Mouse (Mus musculus): ENCODE measurements around the gene Fbxo2. TPM values are rescaled to one million over a fixed set of nuclear protein-coding genes. Genes with fewer than 3 reads are reported as not detected.

Gene Fbxo2
- total RNA-seq, 2 experiments from 2014 or later: 99.8 to 106 TPM

DNA sequence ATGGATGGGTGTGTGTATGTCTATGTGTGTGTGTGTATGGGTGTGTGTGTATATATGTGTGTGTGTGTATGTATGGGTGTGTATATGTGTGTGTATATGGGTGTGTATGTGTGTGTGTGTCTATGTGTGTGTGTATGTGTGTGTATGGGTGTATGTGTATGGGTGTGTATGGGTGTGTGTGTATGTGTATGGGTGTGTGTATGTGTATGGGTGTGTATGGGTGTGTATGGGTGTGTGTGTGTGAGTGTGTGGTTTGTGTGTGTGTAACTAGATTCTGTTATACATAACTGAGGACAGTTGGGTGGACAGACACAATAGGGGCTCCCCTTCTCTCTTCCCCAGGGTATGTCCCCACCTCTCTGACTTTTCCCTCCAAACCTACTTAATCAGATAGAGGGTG lies 34.0 kb downstream of the Fbxo2 start:
- H3K4me3 ChIP-seq: no peak overlapping the region
- H3K27ac ChIP-seq: no peak overlapping the region
- no peak for DNase-seq (ENCODE audit: low spot score in 2 of 2)
- TF ChIP-seq CTCF (conservative IDR thresholded peaks at IDR 0.05): no peak

DNA sequence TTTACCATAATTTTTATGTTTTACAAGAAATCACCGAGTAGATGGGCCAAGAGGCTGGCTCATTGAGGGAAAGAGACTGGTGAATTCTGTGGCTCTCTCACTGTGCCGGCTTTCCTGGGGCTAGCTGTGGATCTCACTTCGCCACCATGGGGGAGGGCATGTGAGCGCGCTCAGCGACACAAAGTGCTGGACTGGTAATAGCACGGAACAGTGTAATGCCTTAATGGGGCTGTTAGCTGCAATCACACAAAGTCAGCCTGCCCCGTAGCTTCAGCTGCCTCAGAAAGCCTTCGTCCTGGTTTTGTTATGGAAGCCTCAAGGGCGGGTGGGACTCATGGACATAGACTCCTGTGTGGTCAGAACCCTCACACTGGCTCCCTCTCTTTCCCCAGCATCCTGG lies 38.3 kb downstream of the Fbxo2 start:
- H3K27ac ChIP-seq: no peak overlapping the region
- no peak overlapping the region for H3K4me3 ChIP-seq
- TF ChIP-seq CTCF (conservative IDR thresholded peaks at IDR 0.05): no peak
- DNase-seq (ENCODE audit: low spot score in 2 of 2): no peak

DNA sequence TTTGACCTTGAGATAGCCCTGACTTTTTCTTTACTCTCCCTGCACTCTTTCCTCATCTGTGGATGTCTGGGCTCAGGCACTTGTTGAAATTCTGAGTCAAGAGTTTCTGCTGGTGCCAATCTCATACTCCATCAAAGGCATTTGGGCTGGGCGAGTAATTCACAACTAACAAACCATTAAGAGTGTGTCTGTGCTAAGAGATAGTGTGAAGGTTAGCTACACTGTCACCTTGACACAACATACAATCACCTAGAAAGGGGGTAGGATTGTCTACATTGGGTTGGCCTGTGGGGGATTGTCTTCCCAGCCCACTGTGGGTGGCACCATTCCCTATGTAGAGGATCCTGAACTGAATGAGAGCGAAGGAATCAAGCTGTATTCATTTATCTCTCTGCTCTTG lies 43.1 kb downstream of the Fbxo2 start:
- no peak for TF ChIP-seq CTCF (conservative IDR thresholded peaks at IDR 0.05)
- Histone ChIP-seq H3K4me3 (no peak overlapping the region), H3K27ac (no peak overlapping the region)
- DNase-seq (ENCODE audit: low spot score in 2 of 2): no peak

DNA sequence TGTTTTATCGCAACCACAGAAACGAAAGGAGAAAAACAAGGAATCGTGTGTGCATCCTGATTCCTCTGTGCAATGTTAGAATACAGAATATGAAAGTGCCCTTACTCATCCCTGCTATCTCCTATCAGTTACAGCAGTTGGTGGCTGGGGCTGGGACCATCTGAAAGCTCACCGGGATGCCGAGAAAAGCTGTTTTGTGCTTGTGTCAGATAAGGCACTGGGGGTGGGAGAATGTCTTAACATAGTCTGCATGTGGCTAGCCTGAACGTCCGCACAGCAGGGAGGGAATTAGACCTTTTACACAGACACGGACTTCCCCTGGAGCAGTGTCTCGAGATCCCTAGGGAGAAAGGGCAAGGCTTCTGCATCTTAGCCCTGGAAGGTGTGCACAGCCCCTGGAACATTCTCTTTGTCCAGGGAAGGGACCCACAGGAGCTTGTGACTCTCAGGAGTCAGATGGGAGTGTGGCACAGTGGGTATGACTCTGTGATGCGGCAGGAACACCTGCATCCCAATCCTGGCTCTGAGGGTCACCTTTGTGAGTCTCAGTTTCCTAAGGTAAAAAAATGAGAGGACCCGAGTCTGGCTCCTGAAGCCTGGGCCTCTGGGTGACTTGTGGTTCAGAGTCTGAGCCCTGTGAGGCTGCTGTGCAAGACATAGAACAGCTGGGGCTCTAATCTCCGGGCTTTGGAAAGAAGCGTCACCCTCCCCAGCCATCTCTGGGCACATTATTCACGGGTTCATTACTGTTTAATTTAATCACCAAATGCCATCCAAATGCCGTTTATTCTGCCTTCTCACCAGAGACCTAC lies 43.8 kb downstream of the Fbxo2 start:
- TF ChIP-seq CTCF (conservative IDR thresholded peaks at IDR 0.05): no peak
- Histone ChIP-seq H3K27ac (no peak overlapping the region), H3K4me3 (no peak overlapping the region)
- DNase-seq (ENCODE audit: low spot score in 2 of 2): no peak

DNA sequence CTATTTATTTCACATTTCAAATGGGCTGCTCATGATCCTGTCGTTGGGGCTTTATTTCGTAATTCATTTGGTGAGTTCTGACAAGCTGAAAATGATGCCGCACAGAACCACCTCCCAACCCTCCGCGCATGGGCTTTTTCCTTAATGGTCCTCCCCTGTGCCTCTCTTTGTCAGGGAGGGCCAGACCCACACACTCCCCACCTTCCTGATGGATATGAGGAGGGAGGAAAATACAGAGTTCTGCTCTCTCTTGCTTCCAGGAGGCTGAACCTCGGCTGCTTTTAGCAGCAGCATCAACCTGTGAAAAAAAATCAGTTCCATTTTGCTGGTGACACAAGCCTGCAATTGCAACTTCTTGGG lies 44.4 kb downstream of the Fbxo2 start:
- DNase-seq (ENCODE audit: low spot score in 2 of 2): no peak
- Histone ChIP-seq H3K27ac (no peak overlapping the region), H3K4me3 (no peak overlapping the region)
- no peak for TF ChIP-seq CTCF (conservative IDR thresholded peaks at IDR 0.05)

DNA sequence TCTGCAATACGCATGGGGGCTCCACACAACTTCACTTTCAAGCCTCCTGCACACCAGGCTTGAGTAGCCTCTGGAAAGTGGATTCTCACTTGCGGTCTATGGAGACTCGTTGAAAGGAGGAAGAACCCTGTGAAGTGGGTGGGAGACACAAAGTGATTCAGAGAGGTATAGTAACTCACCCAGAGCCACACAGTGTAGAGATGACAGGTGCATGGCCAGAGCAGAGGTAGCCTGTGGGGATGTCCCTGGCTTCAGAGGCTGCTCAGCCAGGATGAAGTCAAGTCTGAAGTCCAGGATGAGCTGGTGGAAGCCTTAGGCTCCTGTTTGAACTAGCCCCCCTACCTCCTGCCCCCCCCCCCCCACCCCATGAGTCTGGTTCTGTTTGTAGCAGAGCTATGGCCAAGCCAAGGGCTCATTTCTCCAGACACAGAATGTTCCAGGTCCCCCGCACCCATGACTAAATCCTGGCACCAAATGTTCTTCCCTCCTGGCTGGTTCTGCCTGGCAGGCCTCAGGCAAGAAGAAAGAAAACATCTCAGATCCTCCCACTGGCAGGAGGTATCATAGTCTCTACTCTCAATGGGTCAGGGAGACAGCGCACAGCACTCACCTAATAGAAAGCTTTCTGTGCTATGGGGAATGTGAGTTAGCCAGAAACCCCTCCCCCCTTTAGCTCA lies 54.2 kb downstream of the Fbxo2 start:
- peak; percentile 78 to 87 for DNase-seq (ENCODE audit: low spot score in 2 of 2)
- TF ChIP-seq CTCF (conservative IDR thresholded peaks at IDR 0.05): no peak
- peak overlapping the region; percentile 89 for H3K27ac ChIP-seq

DNA sequence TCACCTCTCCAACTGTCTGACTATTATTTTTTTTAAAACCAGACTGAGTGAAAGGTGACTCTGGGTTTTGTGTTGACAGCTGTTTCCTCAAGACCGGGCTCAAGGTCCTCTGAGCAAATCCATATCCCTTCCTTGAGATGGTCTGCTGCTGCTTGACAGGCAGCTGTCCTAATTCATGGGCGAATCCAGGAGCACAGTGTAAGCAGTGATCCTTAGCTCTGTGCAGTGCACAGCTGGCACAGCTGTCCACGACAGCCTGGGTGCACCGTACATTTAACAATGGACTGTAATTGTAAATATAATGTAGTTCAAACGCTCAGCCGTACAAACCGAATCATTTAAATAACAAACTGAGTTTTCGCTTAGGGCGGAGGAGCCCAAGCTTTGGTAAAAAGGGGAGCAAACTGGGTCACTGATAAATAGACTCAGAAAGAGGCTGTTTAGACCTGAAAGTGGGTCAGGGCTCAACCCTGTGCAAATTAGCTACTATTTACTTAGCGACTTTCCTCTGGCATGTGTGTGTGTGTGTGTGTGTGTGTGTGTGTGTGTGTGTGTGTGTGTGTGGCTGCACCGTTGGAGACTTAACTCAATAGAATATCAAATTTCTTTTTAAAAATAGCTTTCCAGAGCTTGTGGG lies 55.0 kb downstream of the Fbxo2 start:
- no peak overlapping the region for H3K4me3 ChIP-seq
- peak overlapping the region; percentile 89 for H3K27ac ChIP-seq
- no peak for TF ChIP-seq CTCF (conservative IDR thresholded peaks at IDR 0.05)
- no peak for DNase-seq (ENCODE audit: low spot score in 2 of 2)

More for the DNA sequence above, 54.2 kb downstream of the Fbxo2 start:
- H3K4me3 ChIP-seq: peak overlapping the region; percentile 13; the same call in 1 of the 2 replicates

Small RNAs within 50 kb of the gene (microRNA-seq; reads per million reads assigned to microRNA genes)
- gene Mir7022: 0 to 0.55 reads per million in 2 experiments

Other genes with a start within 250 kb of the Fbxo2 start
- gene Plod1, start 223.9 kb upstream of the Fbxo2 start, total RNA-seq (2021): 10 to 100 TPM; 16.4 to 21.5 TPM
- gene 2510039O18Rik, start 219.7 kb upstream of the Fbxo2 start, total RNA-seq (2021): 10 to 100 TPM; 27.0 to 27.9 TPM
- not detected for gene Nppb, start 174.8 kb upstream of the Fbxo2 start, total RNA-seq (2021)
- gene Nppa, start 159.9 kb upstream of the Fbxo2 start, total RNA-seq (2021): not detected
- 10 to 100 TPM; 77.0 to 77.6 TPM for gene Clcn6, start 121.8 kb upstream of the Fbxo2 start, total RNA-seq (2021)
- 10 to 100 TPM; 33.5 to 37.2 TPM for gene Mthfr, start 121.5 kb upstream of the Fbxo2 start, total RNA-seq (2021)
- gene Agtrap, start 72.6 kb upstream of the Fbxo2 start, total RNA-seq (2021): 1 to 10 TPM; 7.2 to 9.8 TPM
- gene Mad2l2, start 30.2 kb upstream of the Fbxo2 start, total RNA-seq (2021): 10 to 100 TPM; 13.8 to 14.5 TPM
- gene Draxin, start 29.9 kb upstream of the Fbxo2 start, total RNA-seq (2021): 1 to 10 TPM in 1 of 2 experiments, under 1 TPM in 1; 0.83 to 1.0 TPM
- gene Fbxo6, start 8.5 kb upstream of the Fbxo2 start, total RNA-seq (2021): 10 to 100 TPM; 25.4 to 29.8 TPM
- 100 to 1,000 TPM; 136 to 141 TPM for gene Fbxo44, start 139 bp upstream of the Fbxo2 start, total RNA-seq (2021)
- gene Disp3, start 127.3 kb downstream of the Fbxo2 start, total RNA-seq (2021): 10 to 100 TPM; 38.9 to 40.7 TPM

All from layer of hippocampus, adult 2 months (tissue).